Mouse (Mus musculus) spleen, adult 18-20 months (tissue): ENCODE data around the gene Lrrc74a.

ENCODE experiments used
- DNase-seq, 2 experiments: peaks; one replicate each; pipeline ENCODE4 v3.0.0; 2022; ENCODE audit warnings: mixed read lengths in 2 of 2

Lrrc74a gene

DNA sequence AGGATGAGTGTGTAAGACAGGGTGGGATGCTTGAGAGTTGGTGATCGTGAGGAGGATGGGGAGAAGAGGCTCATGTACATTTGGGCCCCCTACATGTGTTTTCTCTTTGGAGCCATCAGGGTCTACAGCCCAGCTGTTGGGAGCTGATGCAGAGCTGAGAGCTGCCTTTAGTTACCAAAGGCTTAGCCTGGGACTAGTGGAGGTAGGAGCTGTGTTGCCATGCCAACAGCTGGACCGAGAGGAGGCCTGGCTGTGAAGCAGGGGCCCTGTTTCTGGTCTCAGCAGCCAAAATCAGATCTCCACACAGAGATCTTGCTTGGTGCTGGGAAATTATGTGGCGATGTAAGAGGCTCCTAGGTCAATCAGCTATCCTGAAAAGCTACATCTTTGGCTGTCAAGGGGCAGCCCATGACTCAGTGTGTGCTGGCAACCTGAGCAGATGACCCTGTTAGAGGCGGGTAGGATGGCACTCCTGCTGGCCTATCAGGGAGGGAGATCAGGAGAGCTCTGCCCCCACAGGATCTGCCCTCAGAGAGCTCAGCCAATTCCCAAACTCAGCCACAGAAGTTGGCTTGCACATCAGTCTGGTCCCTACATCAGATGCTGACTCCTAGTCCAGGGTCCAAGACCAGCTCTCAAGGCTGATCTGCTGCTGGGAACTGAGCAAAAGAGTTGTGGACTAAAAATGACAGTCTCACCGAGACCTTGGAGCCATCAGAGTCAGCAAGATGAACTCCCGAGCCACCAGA lies 56.1 kb downstream of the Lrrc74a start:
- no peak for DNase-seq

DNA sequence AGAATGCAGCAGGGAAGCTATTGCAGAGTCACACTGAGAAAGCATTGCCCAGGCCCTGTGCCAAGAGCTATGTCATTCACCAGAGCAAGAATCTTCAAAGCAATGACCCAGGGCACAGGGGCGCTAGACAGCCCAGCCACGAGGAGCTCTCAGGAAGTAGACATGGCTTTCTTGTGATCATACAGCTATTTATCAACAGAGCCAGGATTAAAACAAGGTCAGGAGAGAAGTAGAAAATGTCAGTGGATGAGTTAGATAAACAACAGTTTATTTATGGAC lies 56.6 kb downstream of the Lrrc74a start:
- DNase-seq, result no peak

DNA sequence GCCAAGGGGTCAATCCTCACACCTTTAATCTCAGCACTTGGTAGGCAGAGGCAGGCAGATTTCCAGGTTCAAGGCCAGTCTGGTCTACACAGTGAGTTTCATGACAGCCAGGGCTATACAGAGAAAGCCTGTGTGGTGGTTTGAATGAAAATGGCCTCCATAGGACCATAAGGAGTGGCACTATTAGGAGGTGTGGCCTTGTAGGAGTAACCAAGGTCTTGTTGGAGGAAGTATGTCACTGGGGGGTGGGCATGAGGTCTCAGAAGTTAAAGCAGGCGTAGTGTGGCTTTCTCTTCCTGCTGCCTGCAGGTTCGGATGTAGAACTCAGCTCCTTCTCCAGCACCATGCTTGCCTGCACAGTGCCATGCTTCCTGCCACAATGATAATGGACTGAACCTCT lies 57.8 kb downstream of the Lrrc74a start:
- no peak for DNase-seq

DNA sequence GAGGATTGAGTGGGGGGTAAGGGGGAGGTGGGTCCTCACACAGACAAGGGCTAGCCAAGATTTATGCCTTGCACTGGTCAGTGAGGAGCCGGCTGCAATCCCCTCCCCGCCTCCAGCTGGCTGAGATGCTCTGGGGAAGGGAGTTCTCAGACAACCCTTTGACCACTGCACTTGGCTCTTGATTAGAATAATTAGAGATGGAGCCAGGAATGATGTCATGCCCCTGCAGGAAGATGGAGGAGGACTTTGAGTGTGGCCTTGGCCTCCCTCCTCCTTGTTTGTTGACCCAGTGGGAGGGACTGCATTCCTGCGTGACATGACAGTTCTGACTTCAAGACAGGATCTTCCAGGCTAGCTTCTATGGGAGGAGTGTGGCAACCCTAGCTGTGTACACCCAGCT lies 59.7 kb downstream of the Lrrc74a start:
- DNase-seq, result no peak

DNA sequence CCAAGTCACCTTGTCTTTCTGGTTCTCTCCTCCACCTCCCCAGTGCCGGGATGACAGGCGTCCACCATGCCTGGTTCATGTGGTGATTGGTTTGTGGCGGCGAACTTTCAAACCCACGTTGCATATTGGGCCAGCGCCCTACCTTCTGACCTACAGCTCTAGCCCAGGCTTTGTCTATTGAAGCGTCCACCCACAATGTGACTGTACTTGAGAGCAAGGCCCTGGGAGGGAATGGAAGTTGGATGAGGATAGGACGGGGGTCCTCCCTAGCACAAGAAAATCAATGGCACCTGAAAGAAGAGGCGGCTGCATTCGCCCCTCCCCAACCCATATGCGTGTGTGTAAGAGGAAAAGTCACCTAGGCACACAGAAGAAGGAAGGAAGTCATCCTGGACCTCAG lies 60.2 kb downstream of the Lrrc74a start:
- DNase-seq, result no peak

DNA sequence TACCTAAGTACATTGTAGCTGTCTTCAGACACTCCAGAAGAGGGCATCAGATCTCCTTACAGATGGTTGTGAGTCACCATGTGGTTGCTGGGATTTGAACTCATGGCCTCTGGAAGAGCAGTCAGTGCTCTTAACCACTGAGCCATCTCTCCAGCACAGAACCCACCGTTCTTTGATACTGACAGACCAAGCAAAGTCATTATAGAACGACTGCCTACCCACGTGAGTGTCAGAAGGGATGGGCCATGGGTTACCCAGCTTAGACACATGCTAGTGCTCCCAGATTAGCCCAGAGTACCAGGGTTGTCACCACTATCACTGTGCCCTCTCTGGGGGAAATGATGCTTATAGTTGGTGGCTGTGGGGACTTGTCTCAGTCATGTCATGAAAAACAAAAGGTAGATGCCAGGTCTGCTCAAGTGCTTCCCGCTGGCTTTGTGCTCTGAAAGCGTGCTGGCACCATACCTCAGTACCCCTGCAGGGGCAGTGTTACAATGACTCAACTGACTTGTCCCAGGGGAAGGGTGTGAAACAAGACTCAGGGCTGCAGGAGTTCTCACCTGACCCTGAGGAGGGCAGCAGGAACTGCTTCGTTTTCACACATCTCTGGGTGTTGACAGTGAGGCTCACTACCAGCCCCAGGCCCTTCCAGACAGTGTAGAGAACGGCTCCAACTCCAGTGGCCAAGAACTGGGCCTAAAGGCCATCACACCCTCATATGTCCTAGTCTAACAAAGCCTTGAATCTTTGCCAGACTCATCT lies 61.1 kb downstream of the Lrrc74a start:
- no peak for DNase-seq

DNA sequence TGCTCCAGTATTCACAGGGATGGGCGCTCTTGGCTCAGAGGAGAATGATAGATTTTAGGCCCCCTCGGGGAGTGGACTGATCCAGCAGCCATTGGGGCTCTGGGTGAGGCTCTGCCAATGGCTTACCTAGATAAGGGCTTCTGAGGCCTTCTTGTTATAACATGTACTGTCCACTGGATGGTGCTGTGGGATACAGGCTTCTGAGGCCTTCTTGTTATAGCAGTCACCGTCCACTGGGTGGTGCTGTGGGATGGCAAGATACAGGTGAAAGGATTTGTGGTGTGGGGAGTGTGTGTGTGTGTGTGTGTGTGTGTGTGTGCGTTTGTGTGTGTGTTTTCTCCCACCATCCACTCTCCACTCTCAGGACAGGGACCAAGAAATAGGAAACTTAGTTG lies 61.7 kb downstream of the Lrrc74a start:
- peak; percentile 61 to 79 for DNase-seq

DNA sequence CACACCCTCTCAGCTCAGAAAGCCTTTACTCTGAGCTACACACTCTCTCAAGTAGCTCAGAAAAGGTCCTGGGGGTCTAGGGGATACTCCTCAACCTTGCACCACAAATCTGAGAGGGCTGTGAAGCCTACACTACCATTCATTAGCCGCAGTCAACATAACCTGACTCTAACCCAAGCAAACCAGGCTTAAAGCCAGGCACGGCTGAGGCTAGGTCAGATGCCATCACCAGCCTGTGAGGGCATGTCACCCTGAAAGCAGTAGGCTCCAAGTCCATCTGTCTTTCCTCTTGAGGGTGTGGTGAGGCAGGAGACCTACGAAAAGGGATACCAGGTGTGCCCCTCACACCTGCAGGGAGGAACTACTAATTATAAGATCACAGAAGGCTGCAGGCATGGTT lies 62.2 kb downstream of the Lrrc74a start:
- DNase-seq, result no peak

DNA sequence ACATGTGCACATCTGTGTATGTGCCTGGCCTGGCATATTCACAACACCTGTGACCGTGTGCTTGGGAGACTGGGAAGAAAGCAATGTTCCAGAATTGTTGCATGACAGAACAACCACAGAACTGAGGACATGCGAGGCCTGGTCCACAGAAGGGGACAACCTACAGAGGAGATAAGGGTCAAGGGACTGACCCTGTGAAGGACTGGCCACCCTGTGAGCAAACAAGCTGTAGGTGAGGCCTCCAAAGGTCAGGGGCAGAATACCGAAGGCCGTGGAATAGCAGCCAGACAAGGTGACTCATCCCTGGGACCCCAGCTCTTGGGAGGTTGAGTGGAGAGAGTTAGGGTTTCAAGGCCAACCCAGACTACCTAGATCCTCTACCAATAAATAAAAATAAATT lies 63.6 kb downstream of the Lrrc74a start:
- no peak for DNase-seq

DNA sequence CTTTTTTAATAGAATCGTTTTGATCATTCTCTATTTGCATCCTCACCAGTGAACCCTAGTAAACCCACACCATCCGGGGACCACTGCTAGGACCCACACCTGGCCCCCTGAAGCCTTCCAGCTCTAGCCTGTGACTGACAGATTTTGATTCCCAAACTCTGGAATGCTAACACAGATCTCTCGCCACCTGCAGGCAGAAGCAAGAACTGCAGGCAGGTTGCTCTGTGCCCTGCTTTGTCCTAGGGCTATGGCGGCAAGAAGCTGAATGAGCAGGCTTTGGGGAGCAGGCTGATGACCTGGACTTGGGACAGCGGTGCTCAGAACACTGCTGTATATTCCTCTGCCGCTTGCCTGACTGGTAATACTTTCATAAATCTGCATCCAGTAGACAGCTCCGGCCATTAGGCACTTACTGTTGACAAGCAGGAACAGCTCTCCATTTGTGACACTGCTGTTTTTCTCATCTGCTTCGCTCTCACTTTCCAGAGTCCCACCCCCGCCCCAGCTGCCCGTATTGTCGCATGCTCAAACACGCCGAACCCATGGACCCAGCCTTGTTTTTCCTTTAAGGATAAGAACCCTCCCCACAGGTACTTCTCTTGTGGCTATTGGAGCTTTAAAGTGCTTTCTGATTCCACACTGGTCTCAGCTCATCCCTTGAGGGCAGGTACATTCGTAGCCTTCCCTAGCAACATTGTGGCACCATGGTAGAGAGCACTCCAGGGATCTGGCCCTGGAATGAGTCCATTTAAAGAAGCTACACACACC lies 64.8 kb downstream of the Lrrc74a start:
- DNase-seq, result peak; percentile 53 to 82

DNA sequence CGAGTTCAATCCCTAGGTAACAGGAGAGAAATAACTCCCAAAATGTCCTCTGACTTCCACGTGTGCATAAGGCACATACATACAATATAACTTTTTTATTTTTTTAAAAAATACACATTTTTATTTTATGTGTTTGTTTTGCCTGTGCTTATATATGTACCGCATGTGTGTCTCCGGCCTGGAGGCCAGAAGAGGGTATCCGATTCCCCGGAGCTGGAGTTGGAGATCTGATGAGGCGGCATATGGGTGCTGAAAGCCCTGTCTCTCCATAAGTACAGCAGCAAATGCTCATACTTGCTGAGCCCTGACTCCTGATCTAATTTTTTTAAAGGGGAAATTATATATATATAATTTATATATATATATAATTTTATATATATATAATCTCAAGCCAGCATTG lies 65.6 kb downstream of the Lrrc74a start:
- DNase-seq, result no peak

DNA sequence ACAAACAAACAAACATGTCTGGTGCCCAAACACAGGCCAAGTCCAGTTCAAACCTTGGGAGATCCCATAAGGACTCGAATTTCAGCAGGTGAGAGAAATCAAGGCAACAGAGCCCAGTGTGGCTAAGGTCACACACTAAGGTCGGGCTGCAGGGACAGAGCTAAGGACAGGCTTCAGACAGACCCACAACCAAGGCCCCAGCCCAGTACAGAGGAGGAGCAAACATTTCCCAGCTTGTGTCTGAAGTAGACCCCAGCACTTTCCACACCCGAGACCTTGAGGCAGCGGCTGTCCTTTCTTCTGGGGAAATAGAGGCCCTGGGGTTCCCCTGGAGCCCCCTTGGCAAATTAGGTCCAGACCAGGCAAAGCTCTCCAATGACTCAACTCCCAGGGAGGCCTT lies 66.2 kb downstream of the Lrrc74a start:
- no peak for DNase-seq

DNA sequence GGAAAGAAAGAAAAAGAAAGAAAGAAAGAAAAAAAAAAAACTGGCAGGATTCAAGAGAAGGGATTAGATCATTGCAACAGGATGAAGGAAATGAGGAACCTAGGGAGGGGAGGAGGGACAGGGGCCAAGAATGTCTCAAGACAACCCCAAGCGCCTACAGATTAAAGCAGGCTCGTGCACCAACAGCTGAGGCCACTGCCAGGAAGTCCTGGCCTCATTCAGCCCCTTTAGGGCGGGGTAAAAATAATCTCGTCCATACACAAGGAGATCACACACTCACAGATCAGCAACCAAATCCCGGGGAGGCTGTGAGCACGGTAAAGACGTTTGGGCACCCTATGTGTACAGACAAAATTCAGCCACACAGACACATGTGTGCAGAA lies 66.6 kb downstream of the Lrrc74a start:
- DNase-seq, result no peak

DNA sequence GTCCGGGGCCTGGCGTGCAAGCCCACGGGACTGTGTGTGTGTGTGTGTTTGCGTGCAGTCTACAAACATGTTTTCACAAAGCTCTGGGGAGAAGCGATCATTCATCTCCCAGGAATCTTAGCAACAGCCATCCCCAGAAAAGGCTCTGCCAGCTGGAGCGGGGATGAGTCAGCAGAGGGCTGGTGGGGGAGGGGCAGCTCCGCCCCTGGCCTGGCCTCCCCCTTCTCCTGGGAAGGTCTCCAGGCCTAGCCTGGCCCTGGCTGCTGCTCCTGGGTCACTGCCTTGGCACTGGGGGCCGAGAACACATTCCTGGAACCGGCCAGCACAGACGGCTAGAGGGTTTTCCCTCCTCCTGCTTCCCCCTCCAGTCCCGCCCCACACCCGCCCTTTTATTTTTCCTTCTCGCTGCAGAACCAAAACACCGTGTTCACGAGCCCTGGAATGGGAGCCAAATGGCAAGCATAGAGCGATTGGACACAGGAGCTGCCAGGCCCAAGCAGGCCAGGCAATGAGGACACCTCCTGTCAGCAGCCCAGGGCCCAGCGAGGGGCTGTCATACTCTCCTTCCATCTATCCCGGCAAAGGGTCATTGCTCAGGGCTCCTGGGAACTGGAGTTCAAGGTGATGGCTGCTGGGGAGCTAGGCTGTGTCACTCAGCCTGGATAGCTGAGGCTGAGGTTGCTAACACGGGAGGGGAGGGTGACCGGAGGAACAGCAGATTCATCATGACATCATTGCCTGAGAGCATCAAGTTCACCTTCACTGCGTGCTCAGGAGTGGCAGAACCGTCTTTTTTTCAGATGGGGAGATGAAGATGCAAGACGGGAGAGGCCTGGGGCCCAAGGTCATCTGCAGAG lies 67.2 kb downstream of the Lrrc74a start:
- peak; percentile 53 to 56 for DNase-seq

DNA sequence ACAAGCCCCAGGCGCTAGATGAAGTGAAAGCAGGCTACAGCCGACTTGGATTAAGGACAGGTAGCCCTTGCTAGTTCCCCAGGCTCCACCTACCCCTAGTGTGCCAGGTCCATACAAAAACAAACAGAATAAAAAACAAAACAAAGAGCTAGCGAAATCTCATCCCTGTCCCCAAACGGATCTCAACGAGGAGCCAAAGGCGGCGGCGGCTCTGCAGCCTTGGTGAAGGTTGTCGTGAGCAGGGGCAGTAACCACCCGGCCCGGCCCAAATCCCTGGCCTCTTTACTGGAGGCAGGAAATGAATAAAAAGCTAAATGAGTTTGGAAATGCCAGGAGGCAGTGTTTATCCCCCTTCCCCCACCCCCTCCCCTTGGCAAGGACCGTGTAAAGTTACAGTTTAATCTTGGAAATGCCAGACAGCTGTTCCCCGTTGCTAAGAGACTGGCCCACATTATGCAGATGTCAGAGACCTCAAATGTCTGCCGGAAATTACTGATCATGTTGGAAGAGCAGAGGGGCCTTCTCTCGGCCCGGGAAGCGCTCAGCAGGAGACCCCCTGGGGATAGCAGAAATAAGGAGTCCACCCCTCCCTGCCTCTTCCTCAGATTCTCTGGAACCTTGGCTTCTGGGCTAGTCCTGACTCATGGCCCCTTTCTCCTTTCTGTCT lies 68.0 kb downstream of the Lrrc74a start:
- DNase-seq, result no peak

DNA sequence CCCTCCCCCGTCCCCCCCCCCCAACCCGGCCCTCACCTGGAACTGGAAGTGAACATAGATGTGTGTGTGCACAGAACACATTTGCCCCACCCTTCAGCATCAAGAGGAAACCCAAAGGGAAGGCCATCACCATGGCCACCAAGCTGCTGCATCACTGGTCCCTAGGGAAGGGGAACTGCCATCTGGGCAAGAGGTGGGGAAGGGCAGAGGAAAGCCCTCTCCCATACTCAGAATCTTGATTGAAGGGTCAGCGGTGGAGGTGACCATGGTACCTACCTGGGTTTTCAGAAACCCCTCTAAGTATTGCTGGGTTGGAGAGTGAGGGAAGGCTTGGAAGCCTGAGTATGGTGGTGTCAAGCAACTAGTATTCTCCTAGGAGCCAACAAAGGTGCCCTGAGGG lies 68.7 kb downstream of the Lrrc74a start:
- DNase-seq, result no peak

DNA sequence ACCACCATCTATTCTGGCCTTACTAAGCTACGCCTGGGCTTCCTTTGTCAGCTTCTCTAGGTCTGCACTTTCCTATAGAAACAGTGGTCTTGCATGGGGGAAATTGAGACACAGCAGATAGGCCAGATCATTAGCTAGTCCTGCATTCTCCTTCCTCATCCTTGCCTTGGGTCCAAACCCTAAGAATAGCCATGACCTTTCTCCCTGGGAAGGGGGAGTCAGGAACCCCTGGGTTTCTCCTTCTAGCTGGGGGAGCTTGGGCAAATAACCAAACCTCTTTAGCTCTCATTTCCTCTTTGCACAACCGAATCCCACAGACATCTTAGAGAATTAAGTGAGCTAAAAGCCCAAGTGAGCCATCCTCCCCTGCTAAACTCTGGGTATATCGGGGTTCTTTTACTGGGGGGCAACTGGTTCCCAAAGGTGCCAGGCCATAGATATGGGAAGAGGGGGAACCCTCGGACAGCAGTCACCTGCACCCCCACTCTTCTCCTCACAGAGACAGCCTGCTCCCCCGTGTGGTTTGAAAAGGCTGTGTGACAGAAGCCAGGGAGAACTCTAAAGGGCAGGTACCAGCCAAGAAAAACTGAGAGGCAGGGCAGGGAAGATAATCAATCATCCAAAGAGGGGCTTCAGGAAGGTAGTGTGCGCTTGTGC lies 69.6 kb downstream of the Lrrc74a start:
- DNase-seq, result no peak

DNA sequence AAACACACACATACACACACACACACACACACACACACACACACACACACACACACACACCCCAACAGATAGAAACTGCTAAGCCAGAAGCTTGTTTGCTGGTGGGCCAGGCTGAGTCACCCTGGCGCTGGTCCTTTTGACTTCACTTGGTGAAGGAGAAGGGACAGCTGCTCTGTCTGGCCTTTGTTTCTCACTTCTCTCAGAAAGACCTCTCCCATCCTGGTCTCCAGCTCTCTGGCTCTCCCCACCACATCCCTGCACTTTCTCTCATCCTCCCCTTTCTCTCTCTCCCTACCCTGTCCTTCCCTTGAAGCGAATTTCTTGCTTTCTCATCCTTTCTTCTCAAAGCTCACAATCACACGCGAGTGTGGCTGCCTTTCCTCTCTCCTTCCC lies 70.1 kb downstream of the Lrrc74a start:
- no peak for DNase-seq

DNA sequence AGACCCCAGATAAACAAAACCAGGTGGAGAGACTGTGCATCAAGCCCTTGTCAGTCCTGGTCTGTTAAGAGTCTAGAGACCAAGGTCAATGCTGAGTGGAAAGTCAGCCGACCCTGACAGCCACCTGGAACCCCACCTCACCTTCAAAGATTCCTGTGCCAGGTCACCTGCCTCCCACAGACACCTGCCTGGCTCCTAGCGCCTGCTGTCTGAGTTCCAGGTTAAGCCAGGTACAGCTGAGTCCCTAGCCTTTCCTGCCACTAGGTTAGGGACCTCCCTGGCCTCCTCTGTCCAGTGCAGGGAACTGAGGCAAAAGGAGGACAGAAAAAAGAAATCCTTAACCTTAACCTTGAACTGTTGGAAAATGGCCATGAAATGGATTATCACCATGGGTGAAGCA lies 70.7 kb downstream of the Lrrc74a start:
- DNase-seq, result no peak

DNA sequence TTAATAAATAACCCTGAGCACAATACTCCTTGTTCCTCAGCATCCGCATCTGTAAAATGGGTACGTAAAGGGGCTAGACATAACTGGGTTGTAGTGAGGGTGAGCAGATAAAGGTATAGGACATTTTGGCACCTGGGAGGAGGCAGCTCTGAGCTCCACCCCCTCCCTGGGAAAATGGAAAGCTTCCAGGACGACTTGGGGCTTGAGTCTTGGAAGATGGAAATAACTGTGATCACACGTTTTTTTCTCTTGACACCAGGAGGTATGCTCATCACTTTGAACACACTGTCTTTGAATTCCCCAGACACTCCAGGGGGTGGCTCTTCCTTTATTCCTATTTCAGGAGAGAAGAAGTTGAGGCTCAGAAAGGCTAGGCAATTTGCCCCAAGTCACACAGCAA lies 71.1 kb downstream of the Lrrc74a start:
- DNase-seq, result no peak

DNA sequence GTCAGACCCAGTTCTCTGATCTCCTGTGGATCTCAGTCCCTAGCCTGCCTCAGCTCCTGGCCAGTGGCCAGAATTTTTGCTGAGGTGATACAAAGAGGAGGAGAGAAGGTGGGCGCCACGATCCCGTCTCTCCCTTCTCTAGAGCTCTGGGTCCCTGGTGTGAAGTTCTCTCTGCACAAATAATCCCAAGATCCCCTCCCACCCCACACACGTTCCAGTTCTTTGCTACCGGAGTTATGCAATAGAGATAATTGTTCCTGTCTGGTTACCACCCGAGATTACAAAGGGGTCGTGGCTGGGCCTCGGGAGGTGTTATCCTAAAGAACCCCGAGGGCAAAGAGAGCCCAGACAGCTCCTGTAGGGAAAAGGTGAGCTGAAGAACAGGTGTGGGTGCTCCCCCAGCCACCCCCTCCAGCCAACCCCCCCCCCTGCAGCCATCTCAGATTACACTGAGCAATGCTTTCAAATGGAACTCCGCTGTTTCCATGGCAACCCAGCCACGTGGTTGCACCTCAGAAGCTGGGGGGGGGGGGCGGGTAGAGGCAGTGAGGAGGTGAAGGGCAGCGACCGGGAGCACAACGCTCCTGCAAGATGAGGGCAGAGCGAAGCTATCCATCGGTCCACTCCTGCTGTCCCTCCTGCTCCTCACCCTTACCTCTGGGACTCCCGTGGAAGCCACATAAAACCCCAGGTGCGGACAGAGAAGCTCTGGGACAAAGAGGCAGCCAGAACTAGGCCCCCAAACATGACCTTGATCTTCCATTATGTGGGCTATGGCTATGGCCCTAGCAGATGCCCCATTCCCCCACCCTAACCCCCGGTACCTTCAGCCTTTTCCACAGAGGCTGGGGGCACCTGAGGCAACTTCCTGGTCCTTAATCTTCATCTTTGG lies 72.1 kb downstream of the Lrrc74a start:
- DNase-seq, result no peak
